Mouse (Mus musculus) liver, embryonic 16.5 days (tissue): ENCODE data around the gene Yars2. TPM values are rescaled to one million over a fixed set of nuclear protein-coding genes. Genes with fewer than 3 reads are reported as not detected.

ENCODE experiments used
- polyA plus RNA-seq: library from polyadenylated mRNA; unstranded; fragments of >200 nt; fragmentation: Nextera tagmentation; extraction: Ambion mirVana; gene quantifications from 2 replicates; pipeline ENCODE4 v1.2.1, GENCODE M21; 2015

The Yars2 gene
- polyA plus RNA-seq, 1 experiment from 2014 or later = 19.3 TPM

Other genes starting within 250 kb of the Yars2 start
- gene Pkp2, start 89.6 kb upstream of the Yars2 start, polyA plus RNA-seq = 13.3 and 13.4 TPM in 2 replicates
- 20.6 and 21.0 TPM in 2 replicates for gene Dnm1l, start 56.0 kb downstream of the Yars2 start, polyA plus RNA-seq